ENCODE assay signal across 8 mouse cellular contexts in genomic region chr8:71709800-71710446, GRCm38 (mm10). TPM values are rescaled to one million over a fixed set of nuclear protein-coding genes. Genes with fewer than 3 reads are reported as not detected.
DNase-seq lines count a peak whose midpoint lies in the region; ATAC-seq and TF ChIP-seq lines count a peak whose summit lies in the region.

No protein-coding gene starts in this region.

- H3K9ac ChIP-seq in heart, embryonic 16.5 days (ENCODE audit: low read length) = no peak overlapping the region
- H3K9ac ChIP-seq in liver, embryonic 14.5 days (replicated peaks) = no peak overlapping the region
- H3K9ac ChIP-seq in neural tube, embryonic 11.5 days (ENCODE audit: low read length) = no peak overlapping the region

- peak; percentile 73 for DNase-seq in CD4-positive helper T cell, adult 2 months (ENCODE audit: low read depth, low spot score)
- peak; percentile 81 to 92 for DNase-seq in kidney, postnatal 36 days
- DNase-seq in liver, embryonic 14.5 days (ENCODE audit: low read depth in 3 of 3, low spot score in 3 of 3) = peak; percentile 60 to 66 (median 62)
- peak; percentile 85 for DNase-seq in neural tube, embryonic 11.5 days (ENCODE audit: low spot score)

- no peaks in the 10 kb centered on the region for H3K4me1 ChIP-seq in bone marrow macrophage, adult 2 months (ENCODE audit: control insufficient read depth, insufficient read depth, low read length)
- H3K4me1 ChIP-seq in heart, embryonic 16.5 days (ENCODE audit: control insufficient read depth, insufficient read depth, low read length) = no peaks in the 10 kb centered on the region
- peaks cover 0 to under 1% of the 10 kb centered on the region in 2 experiments; a peak in 1 of 4 replicates for H3K4me1 ChIP-seq in liver, embryonic 14.5 days (replicated peaks; ENCODE audit: control insufficient read depth in 2 of 2, insufficient read depth in 2 of 2, low read length in 1 of 2)
- H3K4me1 ChIP-seq in neural tube, embryonic 11.5 days (ENCODE audit: control insufficient read depth, insufficient read depth, low read length) = no peaks in the 10 kb centered on the region
- peaks cover 13% of the 10 kb centered on the region for H3K4me1 ChIP-seq in testis, adult 2 months (ENCODE audit: control insufficient read depth, insufficient read depth, low read length)

- H3K27me3 ChIP-seq in heart, embryonic 16.5 days (ENCODE audit: control insufficient read depth, insufficient read depth, low read length) = peaks cover 18% of the 10 kb centered on the region
- H3K27me3 ChIP-seq in liver, embryonic 14.5 days (ENCODE audit: control insufficient read depth, insufficient read depth, low read length) = no peaks in the 10 kb centered on the region
- peaks cover 18% of the 10 kb centered on the region for H3K27me3 ChIP-seq in neural tube, embryonic 11.5 days (ENCODE audit: control insufficient read depth, insufficient read depth, low read length)
- no peaks in the 10 kb centered on the region for H3K27me3 ChIP-seq in testis, adult 2 months (ENCODE audit: control insufficient read depth, insufficient read depth, low read length)

- no peak overlapping the region for H3K4me3 ChIP-seq in bone marrow macrophage, adult 2 months (ENCODE audit: insufficient read depth, low read length)
- no peak overlapping the region; the same call in 1 of the 2 replicates for H3K4me3 ChIP-seq in heart, embryonic 16.5 days (ENCODE audit: low read length)
- no peak overlapping the region for H3K4me3 ChIP-seq in liver, embryonic 14.5 days (ENCODE audit: insufficient read depth in 1 of 2, low read depth in 2 of 2, low read length in 2 of 2)
- H3K4me3 ChIP-seq in neural tube, embryonic 11.5 days (ENCODE audit: low read depth, low read length) = no peak overlapping the region
- H3K4me3 ChIP-seq in testis, adult 2 months (ENCODE audit: control insufficient read depth, low read depth, low read length) = peak overlapping the region; percentile 46

- peak; percentile 77 for ATAC-seq in erythroblast, adult 5-6 weeks (replicated peaks; ENCODE audit: low FRiP score, poor library complexity, severe bottlenecking)
- ATAC-seq in heart, embryonic 16.5 days (replicated peaks; ENCODE audit: extremely low read depth, insufficient read depth, low FRiP score) = peak; percentile 71
- ATAC-seq in liver, embryonic 14.5 days (ENCODE audit: insufficient read depth) = peak; percentile 63
- peak; percentile 62 for ATAC-seq in neural tube, embryonic 11.5 days (ENCODE audit: insufficient read depth, low FRiP score, low TSS enrichment)

- 24% methylated on average over 25 of the region's 25 CpGs for WGBS in heart, embryonic 16.5 days
- 33% methylated on average over 25 of the region's 25 CpGs for WGBS in liver, embryonic 14.5 days (ENCODE audit: insufficient replicate concordance)
- 20% methylated on average over 25 of the region's 25 CpGs for WGBS in neural tube, embryonic 11.5 days

- H3K27ac ChIP-seq in bone marrow macrophage, adult 2 months (ENCODE audit: insufficient read depth, low read depth, low read length) = no peak overlapping the region
- no peak overlapping the region for H3K27ac ChIP-seq in heart, embryonic 16.5 days (ENCODE audit: low read length)
- H3K27ac ChIP-seq in liver, embryonic 14.5 days = no peak overlapping the region
- H3K27ac ChIP-seq in neural tube, embryonic 11.5 days (ENCODE audit: low read depth, low read length) = no peak overlapping the region
- H3K27ac ChIP-seq in testis, adult 2 months (ENCODE audit: control insufficient read depth, insufficient read depth, low read depth, low read length) = no peak overlapping the region

- no peak for TF ChIP-seq EP300 in liver, embryonic 14.5 days (IDR thresholded peaks at IDR 0.05; ENCODE audit: low read depth)

- peak overlapping the region; percentile 41 for H3K4me2 ChIP-seq in heart, embryonic 16.5 days (ENCODE audit: low read depth, low read length)
- peak overlapping the region; percentile 38 for H3K4me2 ChIP-seq in liver, embryonic 14.5 days (ENCODE audit: low read depth)
- H3K4me2 ChIP-seq in neural tube, embryonic 11.5 days (ENCODE audit: low read depth) = peak overlapping the region; percentile 20; the same call in 1 of the 2 replicates

- H3K9me3 ChIP-seq in heart, embryonic 16.5 days (replicated peaks; ENCODE audit: control insufficient read depth, low read length) = no peaks in the 10 kb centered on the region
- H3K9me3 ChIP-seq in liver, embryonic 14.5 days (ENCODE audit: control insufficient read depth, low read length) = no peaks in the 10 kb centered on the region
- H3K9me3 ChIP-seq in neural tube, embryonic 11.5 days (ENCODE audit: control insufficient read depth, low read length) = no peaks in the 10 kb centered on the region

- TF ChIP-seq CTCF in bone marrow macrophage, adult 2 months (IDR thresholded peaks at IDR 0.05; ENCODE audit: low read depth, low read length) = peak; percentile 40; the same call in 1 of the 2 replicates
- peak; percentile 90 for TF ChIP-seq CTCF in liver, embryonic 14.5 days (IDR thresholded peaks at IDR 0.05; ENCODE audit: low read depth)
- TF ChIP-seq CTCF in testis, adult 2 months (IDR thresholded peaks at IDR 0.05; ENCODE audit: control insufficient read depth, insufficient read depth, insufficient replicate concordance, low read depth, low read length) = peak; percentile 89; the same call in 1 of the 2 replicates

- TF ChIP-seq POLR2A in bone marrow macrophage, adult 2 months (IDR thresholded peaks at IDR 0.05; ENCODE audit: borderline replicate concordance, low read depth, low read length) = no peak
- TF ChIP-seq POLR2A in testis, adult 2 months (IDR thresholded peaks at IDR 0.05; ENCODE audit: control insufficient read depth, low read depth, low read length) = no peak

- no peaks in the 10 kb centered on the region for H3K36me3 ChIP-seq in heart, embryonic 16.5 days (ENCODE audit: control insufficient read depth, insufficient read depth)
- no peaks in the 10 kb centered on the region; the same call in 1 of the 2 replicates for H3K36me3 ChIP-seq in liver, embryonic 14.5 days (replicated peaks; ENCODE audit: control insufficient read depth, insufficient read depth, low read depth)
- H3K36me3 ChIP-seq in neural tube, embryonic 11.5 days (ENCODE audit: control insufficient read depth, insufficient read depth, low read length) = no peaks in the 10 kb centered on the region
- H3K36me3 ChIP-seq in testis, adult 2 months (ENCODE audit: control insufficient read depth, insufficient read depth, low read length) = no peaks in the 10 kb centered on the region

RNA-seq across cellular contexts. Expression of gene B3gnt3, which starts 8.3 kb away (rescaled TPM):
- polyA plus RNA-seq in bone marrow macrophage, adult 2 months (2012; ENCODE audit: insufficient read depth, insufficient read length, missing spikeins) = 23.7 and 24.1 TPM in 2 replicates
- total RNA-seq in erythroblast, adult 5-6 weeks (2015; ENCODE audit: low replicate concordance) = 6.1 and 16.5 TPM in 2 replicates
- total RNA-seq in erythroblast, adult 5-6 weeks (2017; ENCODE audit: low replicate concordance) = 11.2 and 12.9 TPM in 2 replicates
- 4.0 and 4.3 TPM in 2 replicates for polyA plus RNA-seq in heart, embryonic 16.5 days (2015; fragmentation: Nextera tagmentation; extraction: Ambion mirVana)
- 2.2 and 2.5 TPM in 2 replicates for polyA plus RNA-seq in liver, embryonic 14.5 days (2012; rRNA removed)
- polyA plus RNA-seq in liver, embryonic 14.5 days (2014; fragmentation: Nextera tagmentation; extraction: Ambion mirVana) = 1.8 and 2.0 TPM in 2 replicates
- polyA plus RNA-seq in neural tube, embryonic 11.5 days (2014; fragmentation: Nextera tagmentation; extraction: Ambion mirVana) = 0.33 and 0.59 TPM in 2 replicates
- 0.17 and 0.23 TPM in 2 replicates for polyA plus RNA-seq in testis, adult 2 months (2012; rRNA removed)

RNA-seq across cellular contexts. Expression of gene Fcho1, which starts 15.6 kb away (rescaled TPM):
- 7.2 and 8.8 TPM in 2 replicates for polyA plus RNA-seq in bone marrow macrophage, adult 2 months (2012; ENCODE audit: insufficient read depth, insufficient read length, missing spikeins)
- 20.2 and 26.5 TPM in 2 replicates for total RNA-seq in erythroblast, adult 5-6 weeks (2015; ENCODE audit: low replicate concordance)
- total RNA-seq in erythroblast, adult 5-6 weeks (2017; ENCODE audit: low replicate concordance) = 44.8 and 52.8 TPM in 2 replicates
- polyA plus RNA-seq in heart, embryonic 16.5 days (2015; fragmentation: Nextera tagmentation; extraction: Ambion mirVana) = 7.6 and 20.4 TPM in 2 replicates
- 24.1 and 24.6 TPM in 2 replicates for polyA plus RNA-seq in liver, embryonic 14.5 days (2012; rRNA removed)
- 14.7 and 18.6 TPM in 2 replicates for polyA plus RNA-seq in liver, embryonic 14.5 days (2014; fragmentation: Nextera tagmentation; extraction: Ambion mirVana)
- 12.3 and 12.4 TPM in 2 replicates for polyA plus RNA-seq in neural tube, embryonic 11.5 days (2014; fragmentation: Nextera tagmentation; extraction: Ambion mirVana)
- 2.2 and 2.9 TPM in 2 replicates for polyA plus RNA-seq in testis, adult 2 months (2012; rRNA removed)

RNA-seq across cellular contexts. Expression of gene Insl3, which starts 20.9 kb away (rescaled TPM):
- polyA plus RNA-seq in bone marrow macrophage, adult 2 months (2012; ENCODE audit: insufficient read depth, insufficient read length, missing spikeins) = 5.0 and 5.1 TPM in 2 replicates
- total RNA-seq in erythroblast, adult 5-6 weeks (2015; ENCODE audit: low replicate concordance) = 8.5 TPM in 1 of 2 replicates, not detected in the other
- not detected in 2 replicates for total RNA-seq in erythroblast, adult 5-6 weeks (2017; ENCODE audit: low replicate concordance)
- polyA plus RNA-seq in heart, embryonic 16.5 days (2015; fragmentation: Nextera tagmentation; extraction: Ambion mirVana) = 2.1 and 3.4 TPM in 2 replicates
- polyA plus RNA-seq in liver, embryonic 14.5 days (2012; rRNA removed) = 0.48 and 0.73 TPM in 2 replicates
- 1.2 and 1.5 TPM in 2 replicates for polyA plus RNA-seq in liver, embryonic 14.5 days (2014; fragmentation: Nextera tagmentation; extraction: Ambion mirVana)
- polyA plus RNA-seq in neural tube, embryonic 11.5 days (2014; fragmentation: Nextera tagmentation; extraction: Ambion mirVana) = not detected in 2 replicates
- polyA plus RNA-seq in testis, adult 2 months (2012; rRNA removed) = 4,712 and 6,097 TPM in 2 replicates

RNA-seq across cellular contexts. Expression of gene Jak3, which starts 33.8 kb away (rescaled TPM):
- 15.6 and 15.7 TPM in 2 replicates for polyA plus RNA-seq in bone marrow macrophage, adult 2 months (2012; ENCODE audit: insufficient read depth, insufficient read length, missing spikeins)
- total RNA-seq in erythroblast, adult 5-6 weeks (2015; ENCODE audit: low replicate concordance) = 1.2 and 1.9 TPM in 2 replicates
- total RNA-seq in erythroblast, adult 5-6 weeks (2017; ENCODE audit: low replicate concordance) = 0.43 and 1.4 TPM in 2 replicates
- 9.9 and 11.3 TPM in 2 replicates for polyA plus RNA-seq in heart, embryonic 16.5 days (2015; fragmentation: Nextera tagmentation; extraction: Ambion mirVana)
- polyA plus RNA-seq in liver, embryonic 14.5 days (2012; rRNA removed) = 3.8 and 4.0 TPM in 2 replicates
- polyA plus RNA-seq in liver, embryonic 14.5 days (2014; fragmentation: Nextera tagmentation; extraction: Ambion mirVana) = 3.0 and 3.1 TPM in 2 replicates
- polyA plus RNA-seq in neural tube, embryonic 11.5 days (2014; fragmentation: Nextera tagmentation; extraction: Ambion mirVana) = 1.6 and 2.0 TPM in 2 replicates
- 6.6 and 8.4 TPM in 2 replicates for polyA plus RNA-seq in testis, adult 2 months (2012; rRNA removed)

RNA-seq across cellular contexts. Expression of gene Unc13a, which starts 38.4 kb away (rescaled TPM):
- polyA plus RNA-seq in bone marrow macrophage, adult 2 months (2012; ENCODE audit: insufficient read depth, insufficient read length, missing spikeins) = 1.0 and 1.3 TPM in 2 replicates
- not detected in 2 replicates for total RNA-seq in erythroblast, adult 5-6 weeks (2015; ENCODE audit: low replicate concordance)
- total RNA-seq in erythroblast, adult 5-6 weeks (2017; ENCODE audit: low replicate concordance) = 0.17 and 2.4 TPM in 2 replicates
- 0.47 and 0.72 TPM in 2 replicates for polyA plus RNA-seq in heart, embryonic 16.5 days (2015; fragmentation: Nextera tagmentation; extraction: Ambion mirVana)
- polyA plus RNA-seq in liver, embryonic 14.5 days (2012; rRNA removed) = 0.13 and 0.15 TPM in 2 replicates
- 0.18 and 0.34 TPM in 2 replicates for polyA plus RNA-seq in liver, embryonic 14.5 days (2014; fragmentation: Nextera tagmentation; extraction: Ambion mirVana)
- polyA plus RNA-seq in neural tube, embryonic 11.5 days (2014; fragmentation: Nextera tagmentation; extraction: Ambion mirVana) = 6.5 and 7.7 TPM in 2 replicates
- 0.28 and 0.33 TPM in 2 replicates for polyA plus RNA-seq in testis, adult 2 months (2012; rRNA removed)

Comparison
In these comparisons a context has a peak if more than half of its experiments do, and no peak if none do; other contexts are left out.
1. CTCF ChIP-seq: peak in every context shown above with its lines; median percentile 90 in liver, embryonic 14.5 days; 89 in testis, adult 2 months; 40 in bone marrow macrophage, adult 2 months.
2. RNA of gene Insl3, which starts 20.9 kb away (polyA plus RNA-seq): 4,712 to 6,097 TPM in testis, adult 2 months; 5.0 to 5.1 TPM in bone marrow macrophage, adult 2 months, 2.1 to 3.4 TPM in heart, embryonic 16.5 days, 0.48 to 1.5 TPM in liver, embryonic 14.5 days and not detected in neural tube, embryonic 11.5 days; every median in the first group is over 100 times any median in the second.
3. Peak in every context shown above with its lines, with median percentiles within 50 percentile points of each other: DNase-seq, ATAC-seq and H3K4me2 ChIP-seq.